In the genomic region with DNA sequence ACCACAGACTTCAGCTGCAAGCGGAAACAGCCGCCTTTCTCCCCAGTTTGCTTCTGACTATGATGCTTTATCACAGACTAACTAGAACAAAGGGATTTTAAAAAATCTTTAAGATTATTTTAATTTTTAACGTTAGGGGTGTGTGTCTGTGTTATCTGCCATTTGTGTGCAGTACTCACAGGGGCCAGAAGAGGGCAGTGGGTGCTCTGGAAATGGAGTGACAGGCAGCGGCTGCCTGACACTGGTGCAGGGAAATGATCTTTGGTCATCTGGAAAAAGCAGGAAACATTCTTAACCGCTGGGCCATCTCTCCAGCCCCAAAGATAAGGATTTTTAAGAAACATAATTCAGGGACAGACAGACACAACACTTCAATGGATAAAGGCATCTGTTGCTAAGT, we compare ENCODE assay signal across 8 mouse cellular contexts. TPM values are rescaled to one million over a fixed set of nuclear protein-coding genes. Genes with fewer than 3 reads are reported as not detected.
A peak's percentile ranks its signal among the peaks of the same experiment; 100 is the strongest.
DNase-seq lines count a peak whose midpoint lies in the region; ATAC-seq and TF ChIP-seq lines count a peak whose summit lies in the region.

No protein-coding gene starts in this region.

- 61% methylated on average over 5 of the region's 5 CpGs for WGBS in heart, embryonic 10.5 days
- WGBS in liver, adult 2 months, result 60% methylated on average over 5 of the region's 5 CpGs
- WGBS in forebrain, embryonic 12.5 days, result 61% methylated on average over 5 of the region's 5 CpGs

- no peak for ATAC-seq in forebrain, embryonic 12.5 days (ENCODE audit: low FRiP score)

- H3K79me2 ChIP-seq in liver, adult 2 months (ENCODE audit: control insufficient read depth, insufficient read depth, low read length), result 0 out of 2 replicates have a peak, but pooled peaks cover under 1% of the 10 kb centered on the region

- H3K4me2 ChIP-seq in forebrain, embryonic 12.5 days, result no peak overlapping the region

- no peaks in the 10 kb centered on the region for H3K4me1 ChIP-seq in heart, embryonic 10.5 days
- H3K4me1 ChIP-seq in liver, adult 2 months (ENCODE audit: control insufficient read depth, insufficient read depth, low read length), result no peaks in the 10 kb centered on the region
- H3K4me1 ChIP-seq in forebrain, embryonic 12.5 days, result peaks cover 2% of the 10 kb centered on the region

- no peaks in the 10 kb centered on the region for H3K36me3 ChIP-seq in heart, embryonic 10.5 days
- H3K36me3 ChIP-seq in liver, adult 2 months (ENCODE audit: control insufficient read depth, insufficient read depth, low read length), result no peaks in the 10 kb centered on the region
- H3K36me3 ChIP-seq in forebrain, embryonic 12.5 days (replicated peaks), result no peaks in the 10 kb centered on the region

- TF ChIP-seq POLR2A in liver, adult 2 months (IDR thresholded peaks at IDR 0.05; ENCODE audit: extremely low read depth, insufficient read depth, low read length), result no peak

- TF ChIP-seq CTCF in liver, adult 2 months (IDR thresholded peaks at IDR 0.05; ENCODE audit: low read depth, low read length), result peak; percentile 87

- peaks cover 8% of the 10 kb centered on the region; the same call in 1 of the 2 replicates for H3K27me3 ChIP-seq in heart, embryonic 10.5 days (ENCODE audit: insufficient read depth, poor library complexity, severe bottlenecking)
- no peaks in the 10 kb centered on the region for H3K27me3 ChIP-seq in liver, adult 2 months (ENCODE audit: control insufficient read depth, insufficient read depth, low read length)
- peaks cover 13% of the 10 kb centered on the region; the same call in 1 of the 2 replicates for H3K27me3 ChIP-seq in forebrain, embryonic 12.5 days

- DNase-seq in heart, adult 11 months, result peak; percentile 91
- DNase-seq in heart, embryonic 10.5 days (ENCODE audit: low spot score), result no peak
- peak; percentile 23 for DNase-seq in right cerebral cortex, postnatal 14 days
- DNase-seq in right cerebral cortex, postnatal 36 days (ENCODE audit: low spot score in 2 of 2), result no peak
- DNase-seq in embryo, embryonic 10 days (ENCODE audit: low spot score), result peak; percentile 51
- peak; percentile 43 for DNase-seq in liver, adult 2 months (ENCODE audit: extremely low read depth, low read depth, low spot score)
- peak; percentile 50 to 75 for DNase-seq in spleen, postnatal 10 days (ENCODE audit: low spot score in 2 of 2)

- no peak overlapping the region for H3K4me3 ChIP-seq in heart, embryonic 10.5 days
- no peak overlapping the region for H3K4me3 ChIP-seq in liver, adult 2 months (ENCODE audit: insufficient read depth, low read depth, low read length)
- H3K4me3 ChIP-seq in forebrain, embryonic 12.5 days (replicated peaks), result no peak overlapping the region

- no peak overlapping the region for H3K27ac ChIP-seq in heart, embryonic 10.5 days
- no peak overlapping the region for H3K27ac ChIP-seq in liver, adult 2 months (replicated peaks; ENCODE audit: insufficient read depth, low read depth, low read length)
- no peak overlapping the region for H3K27ac ChIP-seq in forebrain, embryonic 12.5 days

- no peak overlapping the region for H3K9ac ChIP-seq in liver, adult 2 months (ENCODE audit: low read depth, low read length)
- H3K9ac ChIP-seq in forebrain, embryonic 12.5 days, result no peak overlapping the region

- H3K9me3 ChIP-seq in heart, embryonic 10.5 days, result no peaks in the 10 kb centered on the region
- no peaks in the 10 kb centered on the region for H3K9me3 ChIP-seq in forebrain, embryonic 12.5 days

RNA-seq across cellular contexts. Expression of a gene that starts 4.4 kb away (rescaled TPM):
- polyA plus RNA-seq in heart, embryonic 10.5 days (2016; fragmentation: Nextera tagmentation; extraction: Ambion mirVana), result 13.3 and 14.4 TPM in 2 replicates
- 25.1 and 27.2 TPM in 2 replicates for total RNA-seq in liver, adult 2 months (2014; rRNA removed)
- 9.2 and 11.2 TPM in 2 replicates for polyA plus RNA-seq in liver, adult 2 months (2012; rRNA removed)
- polyA plus RNA-seq in forebrain, embryonic 12.5 days (2016; fragmentation: Nextera tagmentation; extraction: Ambion mirVana), result 10.3 and 11.3 TPM in 2 replicates

Comparison
In these comparisons a context has a peak if more than half of its experiments do, and no peak if none do; other contexts are left out.
1. DNase-seq: peak in heart, adult 11 months (single experiment), right cerebral cortex, postnatal 14 days (single experiment), embryo, embryonic 10 days (single experiment), liver, adult 2 months (single experiment) and spleen, postnatal 10 days (2 of 2); none in heart, embryonic 10.5 days (single experiment) and right cerebral cortex, postnatal 36 days (0 of 2).